Mouse (Mus musculus): ENCODE results near the gene Fxyd7.

- TF ChIP-seq CTCF (IDR thresholded peaks at IDR 0.05; ENCODE audit: insufficient read depth, low read length) (no peak), POLR2A (IDR thresholded peaks at IDR 0.05; ENCODE audit: borderline replicate concordance, extremely low read depth, low read depth, low read length) (no peak)
Measured at GRCm38 (mm10) chr7:31059919-31060620, 8.8 kb upstream of the Fxyd7 start.
